Mouse (Mus musculus) WW6 (cell line): Measurements from ENCODE around the gene Atg16l2.

Experiments used
- DNase-seq: peaks from one replicate; pipeline ENCODE4 v3.0.0-alpha.2; 2013; ENCODE audit warnings: low read depth, low spot score

Atg16l2 gene

DNA sequence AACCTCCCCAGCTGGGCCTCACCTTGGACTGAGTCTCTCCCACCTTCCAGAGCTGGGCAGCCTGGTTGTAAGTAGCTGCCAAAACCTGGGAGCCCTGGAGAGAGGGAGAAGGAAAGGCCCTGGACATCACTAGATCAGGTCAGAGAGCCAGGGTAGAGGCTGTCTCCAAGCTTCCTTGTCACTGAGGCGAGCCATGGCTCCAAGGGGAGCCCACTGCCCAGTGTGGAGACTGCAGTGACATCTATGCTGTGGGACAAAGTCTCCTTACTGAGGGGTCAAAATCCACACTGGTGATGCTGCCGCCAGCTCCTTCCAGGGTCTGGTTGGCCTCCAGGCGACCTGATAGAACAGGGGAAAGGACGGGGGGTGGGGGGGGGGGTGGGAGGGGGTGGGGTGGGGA lies 10.0 kb downstream of the Atg16l2 start:
- DNase-seq, result no peak

- DNase-seq, result no peak
These were observed 10.4 kb downstream of the Atg16l2 start for GRCm38 (mm10) chr7:101291641-101292040.

DNA sequence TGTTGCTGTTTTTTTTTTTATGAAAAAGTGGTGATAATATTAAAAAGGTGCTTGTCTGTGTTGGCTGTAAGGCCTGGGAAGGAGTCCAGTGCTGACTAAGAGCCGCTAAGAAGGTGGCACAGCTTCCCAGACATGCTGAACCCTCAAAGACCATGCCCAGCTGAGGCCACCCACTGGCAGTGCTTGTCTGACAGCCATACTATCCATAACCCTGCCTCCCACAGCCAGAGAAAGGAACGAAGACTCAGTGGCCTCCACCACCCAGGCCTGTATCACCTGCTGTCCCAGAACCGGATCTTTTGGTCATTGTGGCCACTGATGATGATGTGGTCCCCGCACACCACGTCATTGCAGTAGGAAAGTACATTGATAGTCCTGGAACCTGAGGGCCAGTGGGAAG lies 10.8 kb downstream of the Atg16l2 start:
- no peak for DNase-seq

GRCm38 (mm10) chr7:101290401-101290800 lies 11.7 kb downstream of the Atg16l2 start:
- DNase-seq, result no peak

DNA sequence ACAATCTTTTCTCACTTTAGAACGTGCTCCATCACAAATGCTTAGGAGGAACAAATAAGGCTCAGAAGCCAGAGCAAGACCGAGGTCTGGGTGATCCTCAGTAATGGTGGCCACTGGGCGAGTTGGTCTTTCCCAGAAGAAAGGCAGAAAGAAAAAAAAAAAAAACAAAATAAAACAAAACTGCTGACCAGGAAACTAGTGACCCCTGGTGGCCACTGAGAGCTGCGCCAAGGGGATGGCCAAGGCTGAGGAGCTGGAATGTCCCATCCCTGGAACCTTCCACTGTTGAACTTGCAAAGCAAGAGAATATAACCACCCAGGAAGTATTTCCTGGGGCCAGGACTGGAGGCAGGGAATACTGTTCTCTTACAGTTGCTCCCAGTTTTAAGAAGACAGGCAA lies 13.6 kb downstream of the Atg16l2 start:
- DNase-seq, result no peak

- no peak for DNase-seq
These were observed 14.2 kb downstream of the Atg16l2 start for GRCm38 (mm10) chr7:101287820-101288219.

DNA sequence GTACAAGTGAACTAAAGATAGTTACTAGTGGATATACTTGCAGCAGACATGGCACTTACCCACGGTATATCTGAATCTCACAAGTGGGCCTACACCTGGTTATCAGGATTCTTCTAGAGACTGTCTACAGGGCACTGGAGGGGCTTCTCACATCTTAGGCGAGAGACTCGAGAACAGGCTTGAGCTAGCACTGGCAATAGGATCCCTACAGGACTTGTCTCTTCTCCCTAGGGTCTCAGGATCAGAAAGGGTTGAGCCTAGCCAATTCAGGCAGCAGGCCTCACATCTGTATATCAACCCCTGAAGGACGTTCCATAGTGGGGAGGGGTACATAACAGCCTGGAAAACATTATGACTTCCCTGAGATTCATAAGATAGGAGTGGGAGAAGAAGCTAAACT lies 15.2 kb downstream of the Atg16l2 start:
- no peak for DNase-seq

- DNase-seq, result no peak
These were observed 17.5 kb downstream of the Atg16l2 start for GRCm38 (mm10) chr7:101284504-101284903.

- no peak for DNase-seq
These were observed 19.3 kb downstream of the Atg16l2 start for GRCm38 (mm10) chr7:101282721-101283120.

GRCm38 (mm10) chr7:101272466-101273160 lies 29.4 kb downstream of the Atg16l2 start:
- DNase-seq, result no peak

GRCm38 (mm10) chr7:101271602-101272001 lies 30.4 kb downstream of the Atg16l2 start:
- DNase-seq, result no peak

DNA sequence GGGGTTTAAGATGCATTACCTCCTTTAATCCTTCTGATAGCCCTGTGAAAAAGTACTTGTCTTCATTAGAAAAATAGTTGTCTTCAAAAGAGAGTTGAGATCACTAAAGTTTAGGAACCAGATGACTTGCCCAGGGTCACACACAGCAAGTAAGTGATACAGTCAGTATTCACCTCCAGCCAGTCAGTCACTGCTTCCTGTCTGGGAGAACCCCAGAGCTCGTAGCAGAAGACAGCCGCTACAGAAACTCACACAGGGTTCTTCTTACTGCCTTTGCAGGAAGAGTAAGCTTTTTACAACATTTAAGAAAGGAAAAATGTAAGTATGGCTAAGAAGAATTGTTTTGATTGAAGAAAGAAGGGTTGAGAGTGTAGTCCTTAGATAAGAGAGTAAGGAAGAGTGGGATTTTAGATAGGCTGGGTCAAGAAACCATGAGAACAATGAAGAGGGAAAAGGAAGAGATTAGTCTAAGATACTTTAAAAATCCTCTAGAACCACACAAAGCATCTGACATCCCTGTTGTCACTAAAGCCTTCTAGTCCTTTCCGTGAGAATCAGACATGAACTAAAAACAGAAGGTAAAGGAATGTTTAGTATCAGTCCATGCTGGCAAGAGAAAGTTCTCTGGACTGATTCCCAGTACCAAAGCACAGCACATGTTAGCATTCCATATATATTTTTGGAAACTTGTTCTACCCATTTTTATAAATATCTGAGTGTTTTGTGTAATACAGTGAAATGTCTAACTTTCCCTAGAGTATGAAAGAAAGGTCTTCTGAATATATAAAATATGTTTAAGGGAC lies 34.4 kb downstream of the Atg16l2 start:
- no peak for DNase-seq

- DNase-seq, result no peak
These were observed 38.5 kb downstream of the Atg16l2 start for GRCm38 (mm10) chr7:101263511-101263910.

- DNase-seq, result no peak
These were observed 40.0 kb downstream of the Atg16l2 start for GRCm38 (mm10) chr7:101261941-101262546.

DNA sequence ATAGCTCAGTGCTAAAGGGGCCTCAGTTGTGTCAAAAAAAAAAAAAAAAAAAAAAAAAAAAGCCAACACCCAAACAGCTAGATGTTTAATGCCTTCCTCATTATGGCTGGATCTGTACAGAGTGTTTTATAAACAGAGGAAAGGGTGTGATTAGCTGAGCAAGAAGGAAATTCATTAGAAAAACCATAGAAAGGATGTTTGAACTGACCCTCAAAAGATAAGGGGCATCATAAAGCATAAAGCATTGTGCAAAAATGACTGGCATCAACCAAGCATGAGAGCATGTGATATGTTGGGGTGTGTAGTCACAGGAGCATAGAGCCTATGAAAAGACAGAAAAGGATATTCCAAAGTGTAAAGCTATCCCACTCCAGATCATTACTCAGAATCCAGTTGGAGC lies 43.6 kb downstream of the Atg16l2 start:
- DNase-seq, result no peak

DNA sequence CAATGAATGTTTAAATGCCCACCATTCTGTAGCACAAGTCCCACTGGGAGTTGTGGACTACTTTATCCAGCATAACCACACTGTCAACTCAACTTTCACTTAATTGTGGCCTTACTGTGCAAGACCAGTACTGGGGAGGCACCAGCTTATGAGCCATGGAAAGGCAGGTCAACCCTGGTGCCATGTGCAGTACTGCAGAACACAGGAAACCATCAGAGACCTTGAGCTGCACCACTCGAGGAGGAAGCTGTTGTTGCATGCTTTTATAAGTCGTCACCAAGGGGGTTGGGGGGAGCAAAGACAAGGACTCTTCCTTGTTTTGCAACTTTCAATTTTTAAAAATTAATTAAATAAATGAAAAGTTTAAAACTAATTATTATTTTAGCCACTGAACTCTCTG lies 49.0 kb downstream of the Atg16l2 start:
- DNase-seq, result no peak

DNA sequence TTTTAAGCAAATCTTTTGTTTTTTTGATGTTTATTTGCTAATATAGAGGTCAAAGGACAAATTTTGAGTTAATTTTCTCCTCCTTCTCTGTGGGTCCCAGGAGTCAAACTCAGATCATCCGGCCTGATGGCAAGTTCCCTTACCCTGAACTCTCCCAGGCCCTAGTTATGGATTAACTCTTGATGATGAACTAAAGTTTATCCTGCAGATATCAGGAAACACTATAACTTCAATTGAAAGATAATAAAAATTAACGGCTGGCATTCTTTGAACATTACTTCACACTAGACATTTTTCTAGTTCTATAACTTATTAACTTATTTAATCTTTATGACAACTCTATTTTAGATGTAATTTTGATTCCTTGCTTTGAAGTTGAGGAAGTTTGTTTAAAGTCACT lies 52.9 kb downstream of the Atg16l2 start:
- DNase-seq, result no peak

DNA sequence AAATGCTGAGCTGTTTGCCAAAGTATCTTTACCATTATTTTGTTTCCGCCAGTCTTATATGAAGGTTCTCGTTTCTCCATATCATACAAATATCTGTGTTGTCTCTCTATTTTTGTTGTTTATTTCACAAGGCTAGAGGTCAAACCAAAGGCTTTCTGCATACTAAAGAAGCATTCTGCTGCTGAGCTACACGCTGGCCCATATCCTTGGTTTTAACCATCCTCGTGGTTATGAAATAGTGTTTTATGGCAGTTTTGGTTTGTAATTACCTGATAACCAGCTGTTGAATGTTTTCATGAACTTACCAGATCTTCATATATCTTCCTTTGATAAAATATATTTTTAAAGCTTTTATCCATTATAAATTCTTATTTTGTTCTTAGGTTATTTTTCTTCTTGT lies 53.3 kb downstream of the Atg16l2 start:
- no peak for DNase-seq

DNA sequence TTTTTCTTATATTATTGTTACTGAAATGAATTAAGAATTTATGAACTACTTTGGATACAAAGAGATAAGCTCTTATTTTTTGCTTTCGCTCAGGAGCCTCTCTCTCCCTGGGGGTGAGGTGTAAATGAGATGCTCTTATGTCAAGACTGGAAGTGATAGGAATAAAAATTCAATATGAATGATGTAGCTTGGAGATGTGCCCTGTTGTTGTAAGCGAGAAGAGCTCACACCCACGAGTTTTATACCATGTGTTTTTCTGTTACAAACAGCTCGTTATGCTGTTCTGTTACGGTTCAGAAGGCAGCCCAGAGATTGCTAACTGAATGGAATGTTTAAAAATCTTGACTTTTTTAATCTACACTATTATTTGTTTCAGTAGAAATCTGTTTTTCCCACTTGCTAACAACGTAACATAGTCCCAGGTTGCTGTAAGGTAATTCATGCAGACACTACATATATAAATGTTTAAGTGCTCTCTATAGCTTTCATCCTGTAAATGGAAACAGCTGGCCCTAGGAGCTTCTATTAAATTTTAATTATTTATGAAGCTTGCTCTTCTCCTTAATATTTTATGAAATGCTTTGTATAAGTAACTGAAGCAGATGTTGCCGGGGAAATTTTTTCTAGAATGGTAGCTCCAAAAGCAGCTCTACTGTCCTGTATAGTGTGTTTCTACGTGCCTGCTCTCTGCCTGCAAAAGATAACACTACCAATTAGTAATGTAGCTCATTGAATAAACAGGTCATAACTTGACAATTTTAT lies 65.2 kb downstream of the Atg16l2 start:
- no peak for DNase-seq

GRCm38 (mm10) chr7:101232716-101233115 lies 69.3 kb downstream of the Atg16l2 start:
- no peak for DNase-seq

DNA sequence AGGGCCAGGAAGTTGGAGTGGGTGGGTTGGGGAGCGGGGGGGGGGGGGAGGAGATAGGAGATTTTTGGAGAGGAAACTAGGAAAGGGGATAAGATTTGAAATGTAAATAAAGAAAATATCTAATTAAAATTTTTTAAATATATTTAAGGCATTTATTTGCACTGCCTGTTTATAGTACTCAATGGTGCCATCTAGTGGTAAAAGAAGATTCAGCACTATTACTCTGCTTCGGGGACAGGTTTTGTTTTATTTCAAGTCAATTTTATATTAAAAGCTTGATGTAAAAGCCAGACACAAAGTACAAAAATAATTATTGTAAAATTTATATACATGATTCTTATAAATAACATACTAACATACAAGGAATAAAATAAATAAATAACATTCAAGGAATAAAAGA lies 70.6 kb downstream of the Atg16l2 start:
- no peak for DNase-seq

DNA sequence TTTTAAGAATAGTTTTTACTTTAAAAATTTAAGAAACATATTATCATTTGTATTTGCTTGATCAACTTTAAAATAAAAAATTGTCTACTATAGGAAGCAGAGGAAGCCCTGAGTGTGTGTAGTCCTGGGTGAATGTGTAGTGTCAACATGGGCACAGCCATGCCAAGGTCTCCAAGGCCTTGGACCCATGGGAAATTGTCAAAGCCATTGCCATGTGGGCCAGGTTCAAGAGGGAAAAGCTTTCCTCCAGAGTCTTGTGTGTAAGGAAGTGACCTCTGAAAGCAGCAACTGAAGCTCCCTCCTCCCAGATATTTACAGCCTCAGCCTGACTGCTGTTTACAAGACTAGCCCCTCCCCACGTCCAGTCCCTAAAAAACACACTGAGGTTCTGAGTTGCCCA lies 72.7 kb downstream of the Atg16l2 start:
- no peak for DNase-seq
